Mouse (Mus musculus) B cell, adult 67 days (primary cell): ENCODE results near the gene Svs3a. TPM values are rescaled to one million over a fixed set of nuclear protein-coding genes. Genes with fewer than 3 reads are reported as not detected.

Experiments used
- total RNA-seq, 2 experiments: library from RNA; stranded (reverse); gene quantifications; 4 replicates each; pipeline ENCODE4 v1.2.4; 2023

Svs3a gene
- not detected for total RNA-seq

GRCm38 (mm10) chr2:164288968-164289367 lies at the start of gene Svs3a:
Svs3a (plus strand) TSS chr2:164289268.

DNA sequence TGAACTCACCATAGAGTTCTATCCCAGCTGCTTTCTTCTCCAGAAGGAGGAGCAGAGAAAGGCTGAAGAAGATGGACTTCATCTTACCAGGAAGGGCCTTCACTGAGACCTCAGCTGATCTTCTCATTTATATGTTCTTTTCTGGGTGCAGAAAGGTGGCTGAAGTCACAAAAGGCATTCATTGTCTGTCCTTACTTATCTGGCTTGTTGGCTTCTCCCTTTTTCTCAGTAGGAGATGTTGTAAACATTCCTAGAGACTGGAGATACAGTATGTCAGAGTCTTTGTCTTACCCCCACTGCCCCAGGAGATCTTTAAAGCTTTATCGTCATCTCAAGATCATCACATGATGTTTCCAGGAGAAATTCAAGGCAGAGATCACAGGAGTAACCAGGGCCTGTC lies 32.5 kb upstream of the Svs3a start, which contains the start of gene Svs3b:
Svs3b (minus strand) TSS at position 101 of the 400 bp plus-strand sequence.

GRCm38 (mm10) chr2:164278359-164278758 lies 10.7 kb upstream of the Svs3a start, which contains the start of gene Svs4:
Svs4 (minus strand) TSS chr2:164278459.

DNA sequence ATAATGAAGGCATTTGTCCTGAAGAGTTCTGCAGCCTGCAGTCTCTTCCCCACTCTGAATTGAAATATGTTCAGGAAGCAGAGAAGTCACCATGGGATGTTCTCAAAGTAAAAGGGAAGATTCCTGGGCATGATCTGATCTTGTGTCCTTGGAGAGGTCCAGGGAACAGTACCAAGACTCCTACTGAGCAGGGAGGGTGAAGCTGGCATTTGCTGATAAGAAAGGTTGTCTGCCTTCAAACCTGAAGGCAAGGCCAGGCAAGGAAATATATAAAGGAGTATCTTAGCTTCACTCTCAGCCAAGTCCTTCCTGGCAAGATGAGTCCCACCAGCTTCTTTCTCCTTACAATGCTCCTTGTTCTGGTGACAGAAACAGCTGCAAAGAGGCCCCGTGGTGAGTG lies 27.4 kb downstream of the Svs3a start, which contains the start of gene Svs6:
Svs6 (plus strand) TSS at position 301 of the 400 bp plus-strand sequence.

GRCm38 (mm10) chr2:164332440-164332839 lies 43.4 kb downstream of the Svs3a start, which contains the start of gene Svs5:
Svs5 (plus strand) TSS chr2:164332740.

Other genes starting within 250 kb of the Svs3a start
- 100 to 1,000 TPM; 234 to 261 TPM for gene Stk4, start 218.9 kb upstream of the Svs3a start, total RNA-seq
- gene Tomm34, start 218.1 kb upstream of the Svs3a start, total RNA-seq: 10 to 100 TPM; 79.5 to 80.2 TPM
- gene Kcns1, start 118.2 kb upstream of the Svs3a start, total RNA-seq: not detected
- gene Wfdc5, start 106.5 kb upstream of the Svs3a start, total RNA-seq: not detected
- not detected for gene Wfdc12, start 98.7 kb upstream of the Svs3a start, total RNA-seq
- not detected for gene Wfdc15a, start 89.1 kb upstream of the Svs3a start, total RNA-seq
- not detected for gene Wfdc15b, start 67.6 kb upstream of the Svs3a start, total RNA-seq
- not detected for gene Svs2, start 50.8 kb upstream of the Svs3a start, total RNA-seq
- not detected for gene Svs3b, start 32.6 kb upstream of the Svs3a start, total RNA-seq
- not detected for gene Svs4, start 10.8 kb upstream of the Svs3a start, total RNA-seq
- gene Svs6, start 27.5 kb downstream of the Svs3a start, total RNA-seq: not detected
- not detected for gene Svs5, start 43.5 kb downstream of the Svs3a start, total RNA-seq
- 1 to 10 TPM; 3.2 to 3.5 TPM for gene Slpi, start 99.8 kb downstream of the Svs3a start, total RNA-seq
- under 1 TPM; 0.29 to 0.59 TPM for gene Rbpjl, start 113.9 kb downstream of the Svs3a start, total RNA-seq
- under 1 TPM; 0.36 to 0.64 TPM for gene Matn4, start 115.9 kb downstream of the Svs3a start, total RNA-seq
- gene Sdc4, start 154.6 kb downstream of the Svs3a start, total RNA-seq: 100 to 1,000 TPM; 156 to 168 TPM
- gene Sys1, start 167.7 kb downstream of the Svs3a start, total RNA-seq: 10 to 100 TPM; 58.9 to 62.8 TPM
- 1 to 10 TPM in 1 of 2 experiments, not detected in 1; 2.3 TPM for gene Gm20458, start 171.7 kb downstream of the Svs3a start, total RNA-seq
- not detected for gene Trp53tg5, start 184.5 kb downstream of the Svs3a start, total RNA-seq
- 1 to 10 TPM; 6.5 to 9.3 TPM for gene Dbndd2, start 196.8 kb downstream of the Svs3a start, total RNA-seq
- gene Pigt, start 208.3 kb downstream of the Svs3a start, total RNA-seq: 10 to 100 TPM; 72.9 to 79.0 TPM